Mouse (Mus musculus) heart, embryonic 15.5 days (tissue): ENCODE data around the gene Clip2. TPM values are rescaled to one million over a fixed set of nuclear protein-coding genes. Genes with fewer than 3 reads are reported as not detected.

Source experiments
- ATAC-seq: fragments of 200-750 bp; cut with Nextera tagmentation; replicated peaks from 2 replicates; pipeline ENCODE4 v1.8.0; 2017; ENCODE audit warnings: low read depth, moderate TSS enrichment; ENCODE audit not compliant: insufficient number of reproducible peaks, insufficient read depth, low FRiP score
- H3K27ac ChIP-seq: fragments of 300-500 bp; sonication (generic); 2 replicates; pipeline ENCODE4 v1.5.1; 2015; ENCODE audit warnings: mild to moderate bottlenecking, inconsistent platforms
- H3K27me3 ChIP-seq: fragments of 300-500 bp; sonication (generic); 2 replicates; pipeline ENCODE4 v1.6.1; 2015; ENCODE audit warnings: inconsistent platforms
- H3K36me3 ChIP-seq: fragments of 300-500 bp; sonication (generic); 2 replicates; pipeline ENCODE4 v1.6.1; 2015; ENCODE audit warnings: mild to moderate bottlenecking, inconsistent platforms
- H3K4me1 ChIP-seq: fragments of 300-500 bp; sonication (generic); replicated peaks from 2 replicates; pipeline ENCODE4 v1.6.1; 2015; ENCODE audit warnings: inconsistent platforms
- H3K4me2 ChIP-seq: fragments of 300-500 bp; sonication (generic); 2 replicates; pipeline ENCODE4 v1.6.1; 2015; ENCODE audit warnings: inconsistent platforms, mild to moderate bottlenecking, moderate library complexity
- H3K4me3 ChIP-seq: fragments of 300-500 bp; sonication (generic); 2 replicates; pipeline ENCODE4 v1.5.1; 2015; ENCODE audit warnings: mild to moderate bottlenecking, inconsistent platforms
- H3K9ac ChIP-seq: fragments of 300-500 bp; sonication (generic); 2 replicates; pipeline ENCODE4 v1.6.1; 2015; ENCODE audit warnings: mild to moderate bottlenecking, inconsistent platforms
- H3K9me3 ChIP-seq: fragments of 300-500 bp; sonication (generic); replicated peaks from 2 replicates; pipeline ENCODE4 v1.6.1; 2016; ENCODE audit warnings: inconsistent platforms
- WGBS: fragments of 180-500 bp; shearing (Covaris S2); methylation state at CpG from one replicate; pipeline ENCODE4 v1.1.7; 2015; ENCODE audit warnings: mixed read lengths; 5-methylcytosine and 5-hydroxymethylcytosine counted together
- polyA plus RNA-seq: library from polyadenylated mRNA; unstranded; fragments of >200 nt; fragmentation: Nextera tagmentation; extraction: Ambion mirVana; gene quantifications from 2 replicates; pipeline ENCODE4 v1.2.1, GENCODE M21; 2015

The Clip2 gene
- polyA plus RNA-seq, result 1.4 and 1.8 TPM in 2 replicates

DNA sequence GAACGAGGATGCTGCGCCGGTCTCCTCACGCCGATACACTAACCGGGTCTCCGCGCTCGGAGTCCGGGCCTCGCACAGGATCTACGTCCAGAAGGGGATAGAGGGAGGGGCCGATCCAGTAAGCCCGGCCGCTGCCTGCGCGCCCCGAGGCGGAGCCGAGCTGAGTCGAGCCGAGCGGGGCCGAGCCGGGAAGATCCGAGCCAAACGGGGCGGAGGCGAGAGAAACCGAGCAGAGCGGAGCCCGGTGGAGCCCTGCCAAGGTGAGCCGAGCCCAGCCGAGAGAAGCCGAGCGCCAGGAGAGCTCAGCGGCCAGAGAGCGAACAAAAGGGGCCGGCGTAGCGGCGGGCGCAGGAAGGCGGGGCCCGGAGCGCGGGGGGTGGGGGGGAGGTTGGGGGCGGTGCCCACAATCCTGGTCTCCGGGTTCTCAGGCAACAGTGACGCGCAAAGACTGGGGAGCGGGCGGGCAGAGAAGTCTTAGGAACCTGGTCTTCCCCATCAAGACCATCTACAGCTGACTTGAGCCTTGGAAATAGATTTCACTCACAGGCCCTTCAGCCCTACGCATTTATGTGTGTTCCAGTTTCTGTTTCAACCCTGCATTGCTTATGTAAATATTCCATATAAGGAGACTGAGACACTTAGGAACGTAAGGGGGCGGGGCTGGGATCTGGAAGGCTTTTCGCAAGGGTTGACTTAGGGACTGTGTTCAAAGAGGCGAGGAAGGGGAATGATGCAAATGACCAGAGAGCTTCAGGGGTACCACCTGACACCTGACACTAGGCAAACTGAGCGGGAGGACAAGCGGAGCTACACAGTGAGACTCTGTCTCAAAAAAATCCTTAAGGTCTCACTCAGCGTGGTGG lies at the start of gene Clip2:
Gene Clip2, minus strand, starts transcription at position 325 of the 863 bp plus-strand sequence.
- Histone ChIP-seq H3K9me3 (no peaks in the 10 kb centered on the region), H3K36me3 (no peaks in the 10 kb centered on the region), H3K9ac (peak within 1 kb of the TSS; percentile 86), H3K4me3 (peak within 1 kb of the TSS; percentile 69), H3K27me3 (no peaks in the 10 kb centered on the region), H3K4me1 (peaks cover 45% of the 10 kb centered on the region), H3K4me2 (peak within 1 kb of the TSS; percentile 94), H3K27ac (peak within 1 kb of the TSS; percentile 85)
- peak; percentile 93 for ATAC-seq
- 2% methylated on average over 61 of the region's 61 CpGs for WGBS

DNA sequence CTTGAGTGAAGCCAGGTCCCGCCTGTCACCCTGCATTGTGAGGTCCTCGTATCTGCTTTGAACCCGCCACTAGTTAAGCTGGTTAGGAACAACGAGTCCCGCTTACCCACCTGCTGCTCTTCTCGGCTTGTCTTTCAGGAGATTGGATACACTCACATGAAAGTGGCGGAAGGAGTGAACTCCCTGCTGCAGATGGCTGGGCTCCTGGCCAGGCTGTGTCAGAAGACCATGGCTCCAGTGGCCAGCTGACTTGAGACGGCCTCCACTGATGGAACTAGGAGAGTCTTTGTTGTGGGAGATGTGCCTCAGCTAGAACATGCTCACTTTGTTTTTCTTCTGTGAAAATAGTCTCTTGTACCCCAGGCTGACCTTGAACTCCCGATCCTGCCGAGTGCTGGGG lies 45.5 kb upstream of the Clip2 start:
- H3K4me3 ChIP-seq, result no peak overlapping the region
- no peak overlapping the region for H3K4me2 ChIP-seq
- no peak overlapping the region for H3K27ac ChIP-seq
- ATAC-seq, result no peak
- 80% methylated on average over 10 of the region's 10 CpGs for WGBS
- H3K36me3 ChIP-seq, result peaks cover 61% of the 10 kb centered on the region
- no peaks in the 10 kb centered on the region for H3K27me3 ChIP-seq
- peaks cover under 1% of the 10 kb centered on the region for H3K4me1 ChIP-seq
- H3K9me3 ChIP-seq, result no peaks in the 10 kb centered on the region
- H3K9ac ChIP-seq, result no peak overlapping the region

DNA sequence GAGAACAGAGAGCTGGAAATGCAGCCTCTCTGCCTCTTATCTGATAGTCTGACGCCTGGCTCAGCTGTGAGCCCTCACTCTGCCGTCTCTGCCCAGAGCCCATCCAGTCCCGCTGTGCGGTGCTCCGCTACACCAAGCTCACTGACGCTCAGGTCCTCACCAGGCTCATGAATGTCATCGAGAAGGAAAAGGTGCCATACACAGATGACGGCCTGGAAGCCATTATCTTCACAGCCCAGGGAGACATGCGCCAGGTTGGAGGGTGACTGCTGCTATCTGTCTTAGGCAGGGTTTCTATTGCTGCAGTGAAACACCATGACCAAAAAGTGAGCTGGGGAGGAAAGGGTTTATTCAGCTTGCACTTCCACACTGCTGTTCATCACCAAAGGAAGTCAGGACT lies 40.9 kb upstream of the Clip2 start:
- no peak for ATAC-seq
- Histone ChIP-seq H3K4me1 (peaks cover 10% of the 10 kb centered on the region), H3K4me3 (no peak overlapping the region), H3K9me3 (no peaks in the 10 kb centered on the region), H3K27me3 (no peaks in the 10 kb centered on the region), H3K9ac (no peak overlapping the region), H3K4me2 (no peak overlapping the region), H3K27ac (no peak overlapping the region), H3K36me3 (peaks cover 69% of the 10 kb centered on the region)
- WGBS, result 53% methylated on average over 9 of the region's 9 CpGs

DNA sequence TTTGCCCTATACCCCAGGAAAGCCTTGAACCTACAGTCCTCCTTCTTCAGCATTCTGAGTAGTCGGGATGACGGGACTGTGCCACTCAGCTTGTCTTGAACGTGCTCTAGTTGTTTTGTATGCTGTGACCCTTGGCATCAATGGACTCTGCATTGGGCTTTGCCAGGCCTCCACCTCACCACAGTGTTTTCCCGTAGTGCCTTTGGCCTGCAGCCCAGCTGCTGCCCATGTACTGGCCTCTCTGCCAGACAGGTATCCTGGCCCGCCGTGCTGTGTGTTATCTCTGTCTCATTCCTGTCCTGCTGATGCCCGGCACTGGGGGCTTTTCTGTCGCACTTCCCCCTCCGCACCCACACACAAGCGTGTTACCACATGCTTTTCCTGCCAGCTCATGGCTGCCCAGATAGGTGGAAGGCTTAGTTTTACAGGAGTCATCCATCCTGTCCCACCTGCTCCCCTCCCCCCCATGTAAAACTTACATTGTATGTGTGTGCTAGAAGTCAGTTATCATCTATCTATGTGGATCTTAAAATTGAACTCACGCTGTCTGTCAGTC lies 39.9 kb upstream of the Clip2 start:
- Histone ChIP-seq H3K4me3 (no peak overlapping the region), H3K27ac (no peak overlapping the region), H3K27me3 (no peaks in the 10 kb centered on the region), H3K9me3 (no peaks in the 10 kb centered on the region), H3K36me3 (peaks cover 59% of the 10 kb centered on the region), H3K9ac (no peak overlapping the region), H3K4me2 (no peak overlapping the region), H3K4me1 (peaks cover 10% of the 10 kb centered on the region)
- WGBS, result 56% methylated on average over 11 of the region's 11 CpGs
- ATAC-seq, result peak; percentile 44; the same call in 1 of the 2 replicates

DNA sequence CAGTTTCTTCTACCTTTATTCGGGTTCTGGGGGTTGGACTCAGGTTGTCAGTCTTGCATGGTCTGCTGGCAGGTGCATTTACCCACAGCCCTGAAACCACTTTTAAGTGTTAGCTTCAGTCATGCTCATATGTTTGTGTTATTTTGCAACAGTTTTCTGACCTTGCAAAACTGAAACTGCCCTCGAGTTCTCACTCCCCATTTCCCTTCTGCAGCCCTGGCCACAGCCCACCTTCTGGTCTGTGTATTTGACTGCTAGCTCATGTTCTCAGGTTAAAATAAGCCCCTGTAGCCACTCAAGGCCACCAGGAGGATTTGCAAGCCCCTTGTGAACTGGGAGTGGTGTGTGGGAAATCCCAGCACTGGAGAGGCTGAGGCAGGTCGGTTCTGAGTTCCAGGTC lies 37.7 kb upstream of the Clip2 start:
- no peak for ATAC-seq
- no peak overlapping the region for H3K4me2 ChIP-seq
- WGBS, result 75% methylated on average over 3 of the region's 3 CpGs
- H3K27me3 ChIP-seq, result no peaks in the 10 kb centered on the region
- peaks cover 10% of the 10 kb centered on the region for H3K4me1 ChIP-seq
- H3K9ac ChIP-seq, result no peak overlapping the region
- H3K27ac ChIP-seq, result no peak overlapping the region
- no peaks in the 10 kb centered on the region for H3K9me3 ChIP-seq
- peaks cover 37% of the 10 kb centered on the region for H3K36me3 ChIP-seq
- no peak overlapping the region for H3K4me3 ChIP-seq

DNA sequence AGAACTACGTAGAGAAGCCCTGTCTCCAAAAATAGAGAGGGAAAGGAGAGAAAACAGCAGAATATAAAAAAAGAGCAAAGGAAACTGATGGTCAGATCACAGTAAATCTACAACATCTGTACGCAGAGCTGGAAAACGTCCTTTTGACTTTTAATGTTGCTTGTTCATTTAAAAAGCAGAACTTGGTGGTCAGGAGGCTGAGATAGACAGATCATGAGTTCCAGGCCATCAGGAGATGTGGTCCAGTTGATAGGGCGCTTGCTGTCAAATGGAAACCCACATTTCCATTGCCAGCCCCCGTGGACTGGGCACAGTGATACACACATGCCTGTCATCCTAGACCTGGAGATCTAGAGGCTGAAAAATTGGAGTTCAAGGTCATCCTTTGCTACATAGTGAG lies 32.6 kb upstream of the Clip2 start:
- Histone ChIP-seq H3K9ac (no peak overlapping the region), H3K9me3 (no peaks in the 10 kb centered on the region), H3K27me3 (no peaks in the 10 kb centered on the region), H3K4me2 (no peak overlapping the region), H3K36me3 (no peaks in the 10 kb centered on the region), H3K4me1 (peaks cover 10% of the 10 kb centered on the region), H3K27ac (no peak overlapping the region), H3K4me3 (no peak overlapping the region)
- ATAC-seq, result no peak
- WGBS, result 87% methylated on average over 5 of the region's 5 CpGs

DNA sequence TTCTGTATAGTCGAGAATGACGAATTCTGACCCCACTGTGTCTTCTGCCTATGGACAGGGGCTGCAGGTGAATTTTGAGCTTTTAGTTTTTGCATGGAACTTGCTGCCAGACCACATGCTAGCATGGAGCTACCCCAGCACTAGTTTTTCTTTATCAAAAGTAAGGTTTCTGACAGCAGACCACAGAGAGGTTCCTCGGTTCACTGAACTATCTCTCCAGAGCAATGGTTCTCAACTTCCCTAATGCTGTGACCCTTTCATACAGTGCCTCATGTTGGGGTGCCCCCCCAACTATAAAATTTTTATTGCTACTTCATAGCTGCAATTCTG lies 31.6 kb upstream of the Clip2 start:
- H3K27ac ChIP-seq, result no peak overlapping the region
- ATAC-seq, result no peak
- H3K9ac ChIP-seq, result no peak overlapping the region
- 65% methylated on average over 3 of the region's 3 CpGs for WGBS
- no peaks in the 10 kb centered on the region for H3K36me3 ChIP-seq
- peaks cover 10% of the 10 kb centered on the region for H3K4me1 ChIP-seq
- H3K4me2 ChIP-seq, result peak overlapping the region; percentile 73; the same call in 1 of the 2 replicates
- no peaks in the 10 kb centered on the region for H3K27me3 ChIP-seq
- H3K9me3 ChIP-seq, result no peaks in the 10 kb centered on the region
- H3K4me3 ChIP-seq, result peak overlapping the region; percentile 99; the same call in 1 of the 2 replicates

DNA sequence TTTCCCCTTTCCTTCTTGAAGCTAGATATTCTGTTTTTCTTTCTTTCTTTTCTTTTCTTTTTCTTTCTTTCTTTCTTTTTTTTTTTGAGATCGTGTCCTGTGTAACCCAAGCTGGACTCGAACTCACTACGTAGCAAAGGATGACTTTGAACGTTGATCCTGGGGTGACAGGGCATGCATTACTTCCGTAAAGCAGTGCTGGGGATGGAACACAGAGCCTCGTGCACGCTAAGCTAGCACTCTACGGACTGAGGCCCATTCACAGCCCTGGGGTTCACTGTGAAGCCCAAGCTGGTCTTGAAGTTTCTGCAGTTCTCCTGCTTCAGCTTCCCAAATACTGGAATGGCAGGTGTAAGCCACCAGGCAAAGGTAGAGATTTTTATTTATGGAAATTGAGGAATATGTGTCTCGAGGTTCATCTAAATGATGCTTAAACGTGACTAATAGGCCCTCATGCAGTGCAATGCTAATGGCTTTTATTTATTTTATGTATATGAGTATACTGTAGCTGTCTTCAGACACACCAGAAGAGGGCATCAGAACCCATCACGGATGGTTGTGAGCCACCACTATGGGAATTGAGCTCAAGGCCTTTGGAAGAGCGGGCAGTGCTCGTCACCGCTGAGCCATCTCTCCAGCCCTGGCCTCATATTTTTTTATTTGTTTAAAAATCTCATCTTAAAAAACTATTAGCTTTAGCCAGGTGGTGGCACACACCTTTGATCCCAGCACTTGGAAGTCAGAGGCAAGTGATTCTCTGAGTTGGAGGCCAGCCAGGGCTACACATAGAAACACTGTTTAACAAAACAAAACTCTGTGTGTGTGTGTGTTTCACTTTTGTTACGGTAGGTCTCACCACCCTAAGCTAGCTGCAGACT lies 31.0 kb upstream of the Clip2 start:
- peak overlapping the region; percentile 73 for H3K4me2 ChIP-seq
- 28% methylated on average over 15 of the region's 15 CpGs for WGBS
- H3K9me3 ChIP-seq, result no peaks in the 10 kb centered on the region
- peak overlapping the region; percentile 74 for H3K27ac ChIP-seq
- peak overlapping the region; percentile 95 for H3K9ac ChIP-seq
- peaks cover 10% of the 10 kb centered on the region for H3K4me1 ChIP-seq
- no peaks in the 10 kb centered on the region for H3K36me3 ChIP-seq
- ATAC-seq, result no peak
- peak overlapping the region; percentile 99 for H3K4me3 ChIP-seq
- H3K27me3 ChIP-seq, result no peaks in the 10 kb centered on the region

DNA sequence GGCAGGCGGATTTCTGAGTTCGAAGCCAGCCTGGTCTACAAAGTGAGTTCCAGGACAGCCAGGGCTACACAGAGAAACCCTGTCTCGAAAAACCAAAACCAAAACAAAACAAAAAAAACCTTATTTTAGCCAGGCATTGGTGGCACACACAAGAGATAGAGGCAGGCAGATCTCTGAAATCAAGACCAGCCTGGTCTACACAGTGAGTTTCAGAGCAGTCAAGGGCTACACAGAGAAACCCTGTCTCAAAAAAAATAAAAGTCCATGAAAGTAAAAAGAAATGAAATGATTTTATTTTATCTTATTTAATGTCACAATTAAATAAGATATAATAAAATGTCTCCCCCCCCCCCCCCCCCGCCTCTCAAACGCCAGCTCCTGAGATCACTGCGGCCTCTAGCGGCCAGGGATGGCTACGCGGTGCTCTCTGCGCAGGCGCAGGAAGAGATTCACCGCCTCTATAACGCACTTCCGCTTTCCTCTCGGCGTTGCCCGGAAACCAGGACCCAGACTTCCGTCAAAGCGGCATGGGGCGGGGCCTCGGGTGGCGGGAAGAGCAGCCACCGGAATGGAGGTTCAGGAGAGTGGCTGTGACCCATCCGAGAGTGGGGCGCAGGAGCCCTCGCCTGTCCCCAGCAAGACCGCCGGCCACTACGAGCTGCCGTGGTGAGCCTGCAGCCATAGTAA lies 30.1 kb upstream of the Clip2 start:
- H3K9ac ChIP-seq, result peak overlapping the region; percentile 95
- peak; percentile 95 for ATAC-seq
- H3K27ac ChIP-seq, result peak overlapping the region; percentile 74
- peak overlapping the region; percentile 99 for H3K4me3 ChIP-seq
- H3K4me2 ChIP-seq, result peak overlapping the region; percentile 73
- no peaks in the 10 kb centered on the region for H3K27me3 ChIP-seq
- no peaks in the 10 kb centered on the region for H3K36me3 ChIP-seq
- WGBS, result 8% methylated on average over 30 of the region's 30 CpGs
- no peaks in the 10 kb centered on the region for H3K9me3 ChIP-seq
- peaks cover 10% of the 10 kb centered on the region for H3K4me1 ChIP-seq

DNA sequence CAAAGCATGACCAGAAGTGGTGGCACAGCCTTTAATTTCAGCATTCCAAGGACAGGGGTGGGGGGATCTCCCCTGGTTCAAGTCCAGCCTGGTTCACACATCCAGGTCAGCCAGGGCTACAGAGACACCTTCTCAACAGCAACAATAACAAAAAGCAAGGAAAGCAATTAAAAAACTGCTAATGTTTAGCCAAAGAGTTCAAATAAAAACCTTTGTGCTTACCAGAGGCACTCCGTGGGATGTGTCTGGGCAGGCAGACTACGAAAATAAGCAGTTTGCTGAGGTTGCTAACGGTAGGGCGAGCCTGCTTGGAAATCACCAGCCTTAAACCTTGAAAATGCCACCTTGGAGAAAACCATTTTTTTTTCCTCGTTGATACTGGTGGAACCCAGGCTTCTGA lies 28.9 kb upstream of the Clip2 start, which contains the start of gene Rfc2:
Gene Rfc2, plus strand, starts transcription at position 221 of the 400 bp plus-strand sequence.
- H3K9me3 ChIP-seq, result no peaks in the 10 kb centered on the region
- no peak for ATAC-seq
- H3K36me3 ChIP-seq, result no peaks in the 10 kb centered on the region
- 76% methylated on average over 5 of the region's 5 CpGs for WGBS
- H3K4me2 ChIP-seq, result no peak within 1 kb of the TSS
- no peaks in the 10 kb centered on the region for H3K27me3 ChIP-seq
- no peak within 1 kb of the TSS for H3K4me3 ChIP-seq
- peaks cover 10% of the 10 kb centered on the region for H3K4me1 ChIP-seq
- H3K27ac ChIP-seq, result no peak within 1 kb of the TSS
- no peak within 1 kb of the TSS for H3K9ac ChIP-seq

DNA sequence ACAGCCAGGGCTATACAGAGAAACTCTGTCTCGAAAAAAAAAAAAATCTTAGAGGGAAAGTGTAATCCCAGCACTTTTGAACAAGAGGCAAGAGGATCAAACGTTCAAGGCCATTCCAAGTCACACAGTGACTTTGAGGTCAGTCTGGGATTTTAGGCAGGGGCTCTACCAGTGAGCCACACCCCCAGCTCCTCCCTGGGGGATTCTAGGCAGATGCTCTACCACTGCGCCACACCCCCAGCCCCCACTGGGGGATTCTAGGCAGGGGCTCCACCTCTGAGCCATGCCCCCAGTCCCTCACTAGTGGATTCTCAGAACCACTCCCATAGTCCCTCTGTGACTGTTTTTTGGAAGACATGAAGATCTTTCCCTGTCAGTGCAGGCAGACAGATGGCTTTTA lies 26.9 kb upstream of the Clip2 start:
- Histone ChIP-seq H3K4me2 (no peak overlapping the region), H3K36me3 (no peaks in the 10 kb centered on the region), H3K4me3 (no peak overlapping the region), H3K4me1 (peaks cover 10% of the 10 kb centered on the region), H3K9ac (no peak overlapping the region), H3K27ac (no peak overlapping the region), H3K9me3 (no peaks in the 10 kb centered on the region), H3K27me3 (no peaks in the 10 kb centered on the region)
- no peak for ATAC-seq
- 69% methylated on average over 3 of the region's 3 CpGs for WGBS
